Mouse (Mus musculus): ENCODE data around the gene Gtpbp8.

- TF ChIP-seq CTCF (conservative IDR thresholded peaks at IDR 0.05; ENCODE audit: low read length) (no peak), NANOG (IDR thresholded peaks at IDR 0.05; ENCODE audit: borderline replicate concordance, low read length) (no peak)
Observed at GRCm38 (mm10) chr16:44779494-44779893, 33.3 kb upstream of the Gtpbp8 start.
